Comparison of ENCODE assay signal across 8 mouse cellular contexts in genomic region chr10:111381689-111382088, GRCm38 (mm10).
A peak's percentile ranks its signal among the peaks of the same experiment; 100 is the strongest.
DNase-seq lines count a peak whose midpoint lies in the region; ATAC-seq lines count a peak whose summit lies in the region.

No protein-coding gene starts in this region.

- H3K4me3 ChIP-seq in forebrain, embryonic 15.5 days = no peak overlapping the region

- no peak overlapping the region for H3K9ac ChIP-seq in forebrain, embryonic 15.5 days (replicated peaks)

- H3K36me3 ChIP-seq in forebrain, embryonic 15.5 days = no peaks in the 10 kb centered on the region

- peaks cover 8% of the 10 kb centered on the region; the same call in 1 of the 2 replicates for H3K4me1 ChIP-seq in forebrain, embryonic 15.5 days

- ATAC-seq in forebrain, embryonic 15.5 days (replicated peaks) = peak; percentile 79

- H3K4me2 ChIP-seq in forebrain, embryonic 15.5 days (replicated peaks) = 0 out of 2 replicates have a peak overlapping the region, but pooled peaks have one; percentile 4

- H3K27ac ChIP-seq in forebrain, embryonic 15.5 days (replicated peaks) = no peak overlapping the region

- no peaks in the 10 kb centered on the region for H3K27me3 ChIP-seq in forebrain, embryonic 15.5 days

- peak; percentile 35 for DNase-seq in adrenal gland, postnatal 14 days
- DNase-seq in adrenal gland, adult 18-20 months (ENCODE audit: low spot score in 2 of 2) = no peak
- peak; percentile 33 for DNase-seq in Muller cell, postnatal 12 days (ENCODE audit: inconsistent ontology term)
- peak; percentile 45 to 61 for DNase-seq in layer of hippocampus, adult 8-10 months (ENCODE audit: low spot score in 2 of 2)
- peak; percentile 75 for DNase-seq in right cerebral cortex, adult 18-20 months
- DNase-seq in kidney, adult 8-10 months = no peak
- no peak for DNase-seq in T-cell, adult 2 months (ENCODE audit: low spot score)

- no peaks in the 10 kb centered on the region for H3K9me3 ChIP-seq in forebrain, embryonic 15.5 days

- 60% methylated on average over 15 of the region's 15 CpGs for WGBS in forebrain, embryonic 15.5 days

Comparison
In these comparisons a context has a peak if more than half of its experiments do, and no peak if none do; other contexts are left out.
1. DNase-seq: peak in adrenal gland, postnatal 14 days (single experiment), Muller cell, postnatal 12 days (single experiment), layer of hippocampus, adult 8-10 months (2 of 2) and right cerebral cortex, adult 18-20 months (single experiment); none in adrenal gland, adult 18-20 months (0 of 2), kidney, adult 8-10 months (0 of 2) and T-cell, adult 2 months (single experiment).